Mouse (Mus musculus) hindbrain, embryonic 15.5 days (tissue): ENCODE results near the gene Brat1. TPM values are rescaled to one million over a fixed set of nuclear protein-coding genes. Genes with fewer than 3 reads are reported as not detected.
"Not testable (repeated sequence)": the region's sequence is repeated elsewhere in the genome, so short reads cannot be mapped to it uniquely, and the experiment has no call there.

Experiments
- ATAC-seq: fragments of 200-750 bp; cut with Nextera tagmentation; 2 replicates; pipeline ENCODE4 v1.8.0; 2017; ENCODE audit warnings: low read depth, moderate number of reproducible peaks, moderate TSS enrichment; ENCODE audit not compliant: low FRiP score
- H3K27ac ChIP-seq: fragments of 300-500 bp; sonication (generic); replicated peaks from 2 replicates; pipeline ENCODE4 v1.5.1; 2015; ENCODE audit warnings: mild to moderate bottlenecking, inconsistent platforms
- H3K27me3 ChIP-seq: fragments of 300-500 bp; sonication (generic); 2 replicates; pipeline ENCODE4 v1.6.1; 2015; ENCODE audit warnings: control low read depth, inconsistent platforms
- H3K36me3 ChIP-seq: fragments of 300-500 bp; sonication (generic); 2 replicates; pipeline ENCODE4 v1.6.1; 2015; ENCODE audit warnings: control low read depth, inconsistent platforms
- H3K4me1 ChIP-seq: fragments of 300-500 bp; sonication (generic); replicated peaks from 2 replicates; pipeline ENCODE4 v1.6.1; 2015; ENCODE audit warnings: control low read depth, inconsistent platforms
- H3K4me2 ChIP-seq: fragments of 300-500 bp; sonication (generic); 2 replicates; pipeline ENCODE4 v1.6.1; 2015; ENCODE audit warnings: moderate library complexity, mild to moderate bottlenecking, inconsistent platforms
- H3K4me3 ChIP-seq: fragments of 300-500 bp; sonication (generic); 2 replicates; pipeline ENCODE4 v1.5.1; 2015; ENCODE audit warnings: mild to moderate bottlenecking, inconsistent platforms
- H3K9ac ChIP-seq: fragments of 300-500 bp; sonication (generic); 2 replicates; pipeline ENCODE4 v1.6.1; 2015; ENCODE audit warnings: inconsistent platforms
- H3K9me3 ChIP-seq: fragments of 300-500 bp; sonication (generic); 2 replicates; pipeline ENCODE4 v1.6.1; 2016; ENCODE audit warnings: control low read depth, inconsistent platforms
- WGBS: fragments of 180-500 bp; shearing (Covaris S2); methylation state at CpG from one replicate; pipeline ENCODE4 v1.1.7; 2015; 5-methylcytosine and 5-hydroxymethylcytosine counted together
- polyA plus RNA-seq: library from polyadenylated mRNA; unstranded; fragments of >200 nt; fragmentation: Nextera tagmentation; extraction: Ambion mirVana; gene quantifications from 2 replicates; pipeline ENCODE4 v1.2.1, GENCODE M21; 2015

The Brat1 gene
- polyA plus RNA-seq = 24.9 TPM in 2 replicates

GRCm38 (mm10) chr5:140704378-140705251, at the start of gene Brat1:
Gene Brat1, plus strand, starts transcription at chr5:140705011.
- peak within 1 kb of the TSS; percentile 78 for H3K9ac ChIP-seq
- H3K4me3 ChIP-seq = peak within 1 kb of the TSS; percentile 70
- peak within 1 kb of the TSS; percentile 92 for H3K27ac ChIP-seq
- under 1% methylated on average over 69 of the region's 69 CpGs for WGBS
- peak within 1 kb of the TSS; percentile 73 for H3K4me2 ChIP-seq
- no peaks in the 10 kb centered on the region for H3K27me3 ChIP-seq
- no peaks in the 10 kb centered on the region for H3K9me3 ChIP-seq
- no peaks in the 10 kb centered on the region for H3K36me3 ChIP-seq
- H3K4me1 ChIP-seq = peaks cover 43% of the 10 kb centered on the region
- ATAC-seq = peak; percentile 95

GRCm38 (mm10) chr5:140659607-140660272, 45.1 kb upstream of the Brat1 start:
- no peaks in the 10 kb centered on the region for H3K27me3 ChIP-seq
- peak overlapping the region; percentile 79 for H3K27ac ChIP-seq
- peak; percentile 89 for ATAC-seq
- peaks cover 44% of the 10 kb centered on the region for H3K4me1 ChIP-seq
- no peaks in the 10 kb centered on the region for H3K9me3 ChIP-seq
- 17% methylated on average over 16 of the region's 16 CpGs for WGBS
- 0 out of 2 replicates have a peak overlapping the region, but pooled peaks have one; percentile 5 for H3K4me2 ChIP-seq
- no peak overlapping the region for H3K4me3 ChIP-seq
- no peaks in the 10 kb centered on the region for H3K36me3 ChIP-seq
- no peak overlapping the region for H3K9ac ChIP-seq

DNA sequence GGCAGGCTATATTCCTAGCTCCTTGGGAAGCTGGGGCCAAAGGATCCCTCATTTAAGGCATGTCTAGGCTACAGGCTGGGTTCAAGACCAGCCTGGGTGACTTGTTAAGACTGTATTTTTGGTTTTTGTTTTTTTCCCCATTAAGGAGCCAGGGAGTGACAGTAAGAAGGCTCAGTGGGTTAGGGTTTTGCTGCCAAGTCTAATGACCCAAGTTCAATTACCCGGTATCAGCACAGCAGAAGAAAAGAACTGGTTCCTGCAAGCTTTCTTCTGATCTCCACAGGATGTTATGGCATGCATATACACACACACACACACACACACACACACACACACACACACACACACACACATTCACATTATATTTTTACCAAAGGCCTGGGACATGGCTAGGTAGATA, 44.4 kb upstream of the Brat1 start:
- Histone ChIP-seq H3K27ac (peak overlapping the region; percentile 79), H3K4me2 (no peak overlapping the region), H3K4me1 (peaks cover 44% of the 10 kb centered on the region), H3K27me3 (no peaks in the 10 kb centered on the region), H3K4me3 (no peak overlapping the region), H3K36me3 (peaks cover 4% of the 10 kb centered on the region; the same call in 1 of the 2 replicates), H3K9me3 (no peaks in the 10 kb centered on the region), H3K9ac (no peak overlapping the region)
- WGBS = 50% methylated on average over 1 of the region's 1 CpGs
- ATAC-seq = no peak

DNA sequence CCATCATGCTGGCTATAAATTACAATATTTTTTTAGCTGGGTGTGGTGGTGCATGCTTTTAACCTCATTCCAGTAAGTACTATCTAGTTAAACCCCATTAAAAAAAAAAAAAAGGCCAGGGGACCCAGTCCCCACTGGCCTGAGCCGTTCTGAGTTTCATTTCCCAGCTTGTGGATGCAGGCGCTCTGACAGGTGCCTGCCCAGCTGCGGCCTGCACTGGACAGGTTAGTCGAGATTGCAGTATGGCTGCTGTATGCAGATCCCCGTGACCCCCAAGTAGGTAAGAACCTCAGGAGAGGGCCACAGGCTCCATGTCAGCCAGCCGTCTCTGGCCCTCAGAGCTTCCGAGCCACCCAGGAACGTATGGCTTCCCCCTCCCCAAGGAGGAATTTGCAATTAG, 43.4 kb upstream of the Brat1 start:
- WGBS = 70% methylated on average over 8 of the region's 8 CpGs
- H3K27ac ChIP-seq = no peak overlapping the region
- ATAC-seq = no peak

DNA sequence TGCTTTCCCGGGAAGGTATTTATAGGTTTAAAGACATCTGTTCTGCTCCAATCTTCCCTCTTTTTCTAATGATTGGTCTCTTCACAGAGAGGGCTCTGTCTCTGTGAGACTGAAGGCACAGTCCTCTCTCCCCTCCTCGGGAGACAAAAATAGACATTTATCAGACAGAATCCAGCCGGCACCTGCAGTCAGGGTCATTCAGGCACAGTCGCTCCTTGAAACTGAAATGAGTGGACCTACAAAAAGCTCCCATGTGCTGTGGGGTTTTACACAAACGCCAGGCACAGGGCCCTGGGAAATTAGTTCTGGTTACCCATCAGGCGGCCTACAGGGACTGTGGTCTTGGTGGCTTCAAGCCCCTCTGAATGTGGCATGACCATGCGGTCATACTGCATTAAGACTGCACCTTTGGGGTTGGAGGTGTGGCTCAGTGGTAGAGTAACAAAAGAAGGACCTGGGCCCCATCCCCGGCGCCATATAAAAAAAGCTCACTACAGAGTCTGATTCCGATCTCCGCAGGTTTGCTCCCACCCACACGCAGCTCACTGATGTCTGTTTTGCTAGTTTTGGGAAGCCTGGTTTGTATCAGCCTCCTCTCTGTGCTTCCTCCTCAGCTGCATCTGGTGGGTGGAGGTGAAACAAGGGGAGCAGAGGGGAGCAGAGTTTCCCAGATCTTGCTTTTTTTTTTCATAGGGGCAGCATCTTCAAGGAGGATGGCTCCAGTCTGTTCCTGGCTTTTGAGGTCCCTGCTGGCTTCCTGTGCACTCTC, 42.8 kb upstream of the Brat1 start:
- ATAC-seq = no peak
- Histone ChIP-seq H3K9ac (no peak overlapping the region), H3K27me3 (no peaks in the 10 kb centered on the region), H3K4me1 (peaks cover 44% of the 10 kb centered on the region), H3K4me2 (no peak overlapping the region), H3K4me3 (no peak overlapping the region), H3K36me3 (peaks cover 8% of the 10 kb centered on the region; the same call in 1 of the 2 replicates), H3K27ac (no peak overlapping the region), H3K9me3 (no peaks in the 10 kb centered on the region)
- WGBS = 61% methylated on average over 12 of the region's 12 CpGs

More for the DNA sequence above, 43.4 kb upstream of the Brat1 start:
- H3K4me3 ChIP-seq = no peak overlapping the region
- H3K9ac ChIP-seq = no peak overlapping the region
- peaks cover 8% of the 10 kb centered on the region; the same call in 1 of the 2 replicates for H3K36me3 ChIP-seq
- peaks cover 44% of the 10 kb centered on the region for H3K4me1 ChIP-seq
- H3K4me2 ChIP-seq = no peak overlapping the region
- no peaks in the 10 kb centered on the region for H3K9me3 ChIP-seq
- no peaks in the 10 kb centered on the region for H3K27me3 ChIP-seq

GRCm38 (mm10) chr5:140662741-140663592, 41.8 kb upstream of the Brat1 start:
- WGBS = 65% methylated on average over 17 of the region's 17 CpGs
- no peaks in the 10 kb centered on the region for H3K27me3 ChIP-seq
- H3K4me1 ChIP-seq = peaks cover 44% of the 10 kb centered on the region
- H3K36me3 ChIP-seq = peaks cover 8% of the 10 kb centered on the region; the same call in 1 of the 2 replicates
- no peak overlapping the region for H3K4me2 ChIP-seq
- no peak overlapping the region for H3K4me3 ChIP-seq
- ATAC-seq = no peak
- no peak overlapping the region for H3K27ac ChIP-seq
- H3K9ac ChIP-seq = no peak overlapping the region
- no peaks in the 10 kb centered on the region for H3K9me3 ChIP-seq

- Histone ChIP-seq H3K9ac (no peak overlapping the region), H3K27me3 (no peaks in the 10 kb centered on the region), H3K9me3 (no peaks in the 10 kb centered on the region), H3K36me3 (peaks cover 10% of the 10 kb centered on the region), H3K4me1 (peaks cover 44% of the 10 kb centered on the region), H3K27ac (no peak overlapping the region), H3K4me3 (no peak overlapping the region), H3K4me2 (no peak overlapping the region)
- no peak for ATAC-seq
- WGBS = 59% methylated on average over 7 of the region's 7 CpGs
Measured at GRCm38 (mm10) chr5:140663621-140664180, 41.1 kb upstream of the Brat1 start.

DNA sequence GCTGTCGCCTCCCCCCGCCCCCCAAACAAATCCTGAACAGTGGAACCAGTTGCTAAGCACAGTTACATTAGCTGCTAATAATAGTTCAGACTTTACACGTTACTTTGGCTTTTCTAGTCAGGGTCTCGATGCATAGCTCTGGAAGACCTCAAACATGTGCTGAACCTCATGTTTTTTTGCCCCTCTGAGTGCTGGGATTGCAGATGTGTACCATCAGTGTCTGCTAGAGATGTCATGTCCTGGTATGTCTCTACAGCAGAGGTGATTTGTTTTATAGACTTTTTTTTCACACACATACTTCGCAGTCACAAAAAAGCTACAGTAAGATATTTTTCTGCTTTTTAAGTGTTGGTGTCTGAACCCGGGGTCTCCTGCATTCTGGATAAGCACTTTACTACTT, 32.7 kb upstream of the Brat1 start:
- Histone ChIP-seq H3K27me3 (no peaks in the 10 kb centered on the region), H3K9ac (no peak overlapping the region), H3K27ac (no peak overlapping the region), H3K9me3 (no peaks in the 10 kb centered on the region), H3K4me3 (no peak overlapping the region), H3K36me3 (peaks cover 50% of the 10 kb centered on the region), H3K4me2 (no peak overlapping the region), H3K4me1 (0 out of 2 replicates have a peak, but pooled peaks cover 3% of the 10 kb centered on the region)
- ATAC-seq = no peak
- 92% methylated on average over 6 of the region's 6 CpGs for WGBS

DNA sequence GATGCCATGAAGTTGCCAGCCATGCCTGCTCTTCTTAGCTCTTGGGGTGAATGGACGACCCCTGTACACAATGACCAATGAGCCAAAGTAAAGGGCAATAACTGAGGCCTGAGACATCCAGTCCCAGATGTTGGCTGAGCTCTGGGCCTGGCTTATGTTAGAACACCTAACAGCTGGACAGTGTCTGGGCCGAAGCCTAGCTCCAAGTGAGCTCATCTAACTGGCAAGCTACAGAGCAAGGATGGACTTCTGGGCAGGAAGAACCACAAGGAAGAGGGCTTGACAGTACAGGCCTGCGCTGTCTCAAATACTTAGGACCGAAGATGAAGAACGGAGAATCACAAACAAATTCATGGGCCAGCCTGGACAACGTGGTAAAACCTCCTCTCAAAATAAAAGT, 32.2 kb upstream of the Brat1 start:
- not testable (repeated sequence) for H3K4me3 ChIP-seq, H3K27me3 ChIP-seq, ATAC-seq, H3K27ac ChIP-seq, H3K9ac ChIP-seq, H3K9me3 ChIP-seq, H3K4me1 ChIP-seq, H3K4me2 ChIP-seq
- peaks cover 54% of the 10 kb centered on the region for H3K36me3 ChIP-seq
- WGBS = 94% methylated on average over 6 of the region's 6 CpGs

DNA sequence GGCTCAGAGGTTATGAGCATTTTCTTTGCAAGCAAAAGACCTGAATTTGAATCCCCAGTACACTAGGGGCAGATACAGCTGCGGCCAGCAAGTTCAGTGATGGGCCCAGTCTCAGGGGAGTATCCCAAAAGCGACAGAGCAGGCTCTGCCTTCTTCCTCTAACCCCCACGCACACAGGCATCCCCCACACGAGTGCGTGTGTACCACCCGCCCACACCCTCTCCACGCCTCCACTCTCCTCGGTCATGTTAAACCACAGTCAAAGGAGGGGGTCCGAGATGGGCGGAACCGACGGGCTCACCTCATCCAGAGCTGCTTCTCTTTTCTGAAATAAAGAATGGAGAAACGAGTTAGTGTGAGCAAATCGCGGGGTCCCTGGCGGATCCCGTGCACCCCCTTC, 30.8 kb upstream of the Brat1 start:
- H3K36me3 ChIP-seq = peaks cover 59% of the 10 kb centered on the region
- no peak overlapping the region for H3K27ac ChIP-seq
- H3K4me2 ChIP-seq = no peak overlapping the region
- no peaks in the 10 kb centered on the region for H3K9me3 ChIP-seq
- no peak overlapping the region for H3K9ac ChIP-seq
- H3K4me1 ChIP-seq = 0 out of 2 replicates have a peak, but pooled peaks cover 3% of the 10 kb centered on the region
- WGBS = 86% methylated on average over 17 of the region's 17 CpGs
- H3K4me3 ChIP-seq = no peak overlapping the region
- H3K27me3 ChIP-seq = no peaks in the 10 kb centered on the region
- no peak for ATAC-seq

- Histone ChIP-seq H3K4me2 (no peak overlapping the region), H3K27me3 (no peaks in the 10 kb centered on the region), H3K9me3 (no peaks in the 10 kb centered on the region), H3K9ac (no peak overlapping the region), H3K36me3 (peaks cover 50% of the 10 kb centered on the region), H3K27ac (no peak overlapping the region; the same call in 1 of the 2 replicates), H3K4me3 (no peak overlapping the region), H3K4me1 (0 out of 2 replicates have a peak, but pooled peaks cover 3% of the 10 kb centered on the region)
- ATAC-seq = 0 out of 2 replicates have a peak, but pooled peaks have one; percentile 29
- WGBS = 66% methylated on average over 11 of the region's 11 CpGs
Measured at GRCm38 (mm10) chr5:140675079-140675478, 29.7 kb upstream of the Brat1 start.
